Mouse (Mus musculus) MEL (cell line): ENCODE results near the gene Glp1r. TPM values are rescaled to one million over a fixed set of nuclear protein-coding genes. Genes with fewer than 3 reads are reported as not detected.

ENCODE experiments used
- DNase-seq: peaks from one replicate; pipeline ENCODE4 v3.0.0; 2011; ENCODE audit warnings: low read depth, low spot score
- H3K27ac ChIP-seq: 2 replicates; pipeline ENCODE4 v1.5.1; 2012; ENCODE audit warnings: low read depth, mild to moderate bottlenecking, control low read depth, low read length, moderate library complexity; ENCODE audit not compliant: control insufficient read depth
- H3K27me3 ChIP-seq, 2 experiments: fragments of 150-350 bp in 1 of 2; sonication (generic) in 1 of 2; 2 replicates each; pipeline ENCODE4 v1.6.1; 2012; ENCODE audit warnings: low read length in 2 of 2, mild to moderate bottlenecking in 2 of 2, improper control_type of control experiment in 1 of 2, moderate library complexity in 1 of 2; ENCODE audit not compliant: insufficient read depth in 2 of 2, control insufficient read depth in 1 of 2
- H3K36me3 ChIP-seq, 2 experiments: 2 replicates each; pipeline ENCODE4 v1.6.1; 2012 to 2014; ENCODE audit warnings: low read length in 2 of 2, improper control_type of control experiment in 1 of 2, inconsistent platforms in 1 of 2, mild to moderate bottlenecking in 1 of 2; ENCODE audit not compliant: insufficient read depth in 2 of 2, control insufficient read depth in 1 of 2
- H3K4me1 ChIP-seq, 2 experiments: fragments of 150-350 bp in 1 of 2; sonication (generic) in 1 of 2; 2 replicates each; pipeline ENCODE4 v1.6.1; 2012; ENCODE audit warnings: low read length in 2 of 2, improper control_type of control experiment in 1 of 2, mild to moderate bottlenecking in 1 of 2; ENCODE audit not compliant: insufficient read depth in 2 of 2, control insufficient read depth in 1 of 2
- H3K4me3 ChIP-seq, 2 experiments: fragments of 150-350 bp in 1 of 2; sonication (generic) in 1 of 2; 2 replicates each; pipeline ENCODE4 v1.5.1; 2012; ENCODE audit warnings: low read depth in 2 of 2, low read length in 2 of 2, mild to moderate bottlenecking in 2 of 2, moderate library complexity in 2 of 2, control low read depth in 1 of 2, improper control_type of control experiment in 1 of 2; ENCODE audit not compliant: control insufficient read depth in 1 of 2, insufficient read depth in 1 of 2
- H3K79me2 ChIP-seq: 2 replicates; pipeline ENCODE4 v1.6.1; 2012; ENCODE audit warnings: mild to moderate bottlenecking, low read length, moderate library complexity; ENCODE audit not compliant: control insufficient read depth, poor library complexity, insufficient read depth
- H3K9ac ChIP-seq: 2 replicates; pipeline ENCODE4 v1.6.1; 2012; ENCODE audit warnings: low read depth, mild to moderate bottlenecking, control low read depth, low read length, moderate library complexity; ENCODE audit not compliant: control insufficient read depth, poor library complexity, severe bottlenecking
- H3K9me3 ChIP-seq: fragments of 150-350 bp; sonication (generic); replicated peaks from 2 replicates; pipeline ENCODE4 v1.6.1; 2012; ENCODE audit warnings: mild to moderate bottlenecking, low read length, improper control_type of control experiment, moderate library complexity; ENCODE audit not compliant: insufficient read depth
- CHD2 ChIP-seq: IDR thresholded peaks from 2 replicates; pipeline ENCODE4 v1.6.1; 2011; ENCODE audit warnings: low read length, improper control_type of control experiment
- CTCF ChIP-seq, 3 experiments: IDR thresholded peaks in 2 of 3; conservative IDR thresholded peaks in 1 of 3; 2 replicates each; pipeline ENCODE4 v1.5.1; 2011 to 2012; ENCODE audit warnings: low read length in 3 of 3, low read depth in 2 of 3, mild to moderate bottlenecking in 2 of 3, improper control_type of control experiment in 1 of 3, inconsistent platforms in 1 of 3, mixed read lengths in 1 of 3, moderate library complexity in 1 of 3; ENCODE audit not compliant: control insufficient read depth in 1 of 3, insufficient read depth in 1 of 3, poor library complexity in 1 of 3, severe bottlenecking in 1 of 3
- ELF1 ChIP-seq: IDR thresholded peaks from 2 replicates; pipeline ENCODE4 v1.6.1; 2014; ENCODE audit warnings: low read depth, mild to moderate bottlenecking, inconsistent platforms, low read length, improper control_type of control experiment, moderate library complexity
- EP300 ChIP-seq, 2 experiments: IDR thresholded peaks; 2 replicates each; pipeline ENCODE4 v1.6.1; 2011; ENCODE audit warnings: improper control_type of control experiment in 2 of 2, low read length in 2 of 2, low read depth in 1 of 2, mild to moderate bottlenecking in 1 of 2
- ETS1 ChIP-seq: IDR thresholded peaks from 2 replicates; pipeline ENCODE4 v1.6.1; 2012; ENCODE audit warnings: low read depth, mild to moderate bottlenecking, inconsistent platforms, low read length, improper control_type of control experiment, moderate library complexity
- GABPA ChIP-seq: IDR thresholded peaks from 2 replicates; pipeline ENCODE4 v1.6.1; 2012; ENCODE audit warnings: low read depth, mild to moderate bottlenecking, inconsistent platforms, low read length, improper control_type of control experiment, moderate library complexity
- HCFC1 ChIP-seq: IDR thresholded peaks from 2 replicates; pipeline ENCODE4 v1.6.1; 2012; ENCODE audit warnings: low read depth, mild to moderate bottlenecking, inconsistent platforms, low read length, improper control_type of control experiment, moderate library complexity
- JUND ChIP-seq: IDR thresholded peaks from 2 replicates; pipeline ENCODE4 v1.6.1; 2011; ENCODE audit warnings: low read depth, mild to moderate bottlenecking, improper control_type of control experiment, low read length
- KAT2A ChIP-seq: conservative IDR thresholded peaks from 2 replicates; pipeline ENCODE4 v1.6.1; 2012; ENCODE audit warnings: low read depth, low read length, improper control_type of control experiment, inconsistent platforms
- MAX ChIP-seq: IDR thresholded peaks from 2 replicates; pipeline ENCODE4 v1.6.1; 2011; ENCODE audit warnings: low read length, improper control_type of control experiment
- MAZ ChIP-seq: IDR thresholded peaks from 2 replicates; pipeline ENCODE4 v1.6.1; 2012; ENCODE audit warnings: low read depth, mild to moderate bottlenecking, inconsistent platforms, low read length, improper control_type of control experiment
- MEF2A ChIP-seq: IDR thresholded peaks from 2 replicates; pipeline ENCODE4 v1.6.1; 2014; ENCODE audit warnings: low read depth, mild to moderate bottlenecking, inconsistent platforms, low read length, improper control_type of control experiment; ENCODE audit not compliant: poor library complexity, insufficient replicate concordance, severe bottlenecking; ENCODE audit errors: extremely low read depth
- NRF1 ChIP-seq: IDR thresholded peaks from 2 replicates; pipeline ENCODE4 v1.6.1; 2014; ENCODE audit warnings: low read depth, mild to moderate bottlenecking, inconsistent platforms, low read length, improper control_type of control experiment, moderate library complexity; ENCODE audit not compliant: poor library complexity, insufficient read depth, severe bottlenecking
- POLR2A ChIP-seq, 2 experiments: IDR thresholded peaks; 2 replicates each; pipeline ENCODE4 v1.6.1; 2011 to 2012; ENCODE audit warnings: low read length in 2 of 2, mild to moderate bottlenecking in 2 of 2, control low read depth in 1 of 2, improper control_type of control experiment in 1 of 2, low read depth in 1 of 2, moderate library complexity in 1 of 2; ENCODE audit not compliant: control insufficient read depth in 1 of 2, insufficient read depth in 1 of 2, poor library complexity in 1 of 2
- POLR2AphosphoS2 ChIP-seq: IDR thresholded peaks from 2 replicates; pipeline ENCODE4 v1.6.1; 2011; ENCODE audit warnings: low read length, improper control_type of control experiment
- POLR2AphosphoS5 ChIP-seq: IDR thresholded peaks from 2 replicates; pipeline ENCODE4 v1.6.1; 2012; ENCODE audit warnings: low read depth, borderline replicate concordance, mild to moderate bottlenecking, inconsistent platforms, low read length, moderate library complexity, mixed read lengths
- RAD21 ChIP-seq: IDR thresholded peaks from 2 replicates; pipeline ENCODE4 v1.6.1; 2011; ENCODE audit warnings: mild to moderate bottlenecking, low read depth, low read length, improper control_type of control experiment
- SMC3 ChIP-seq: IDR thresholded peaks from 2 replicates; pipeline ENCODE4 v1.6.1; 2011; ENCODE audit warnings: low read depth, low read length, improper control_type of control experiment
- TCF12 ChIP-seq: IDR thresholded peaks from 2 replicates; pipeline ENCODE4 v1.6.1; 2014; ENCODE audit warnings: low read depth, mild to moderate bottlenecking, inconsistent platforms, low read length, improper control_type of control experiment, moderate library complexity
- USF2 ChIP-seq, 2 experiments: IDR thresholded peaks; 2 replicates each; pipeline ENCODE4 v1.6.1; 2011 to 2012; ENCODE audit warnings: improper control_type of control experiment in 2 of 2, low read length in 2 of 2, borderline replicate concordance in 1 of 2, inconsistent platforms in 1 of 2, low read depth in 1 of 2, mild to moderate bottlenecking in 1 of 2; ENCODE audit not compliant: insufficient read depth in 1 of 2
- ZC3H11A ChIP-seq: IDR thresholded peaks from 2 replicates; pipeline ENCODE4 v1.6.1; 2012; ENCODE audit warnings: low read depth, mild to moderate bottlenecking, inconsistent platforms, low read length, improper control_type of control experiment
- ZKSCAN1 ChIP-seq: IDR thresholded peaks from 2 replicates; pipeline ENCODE4 v1.6.1; 2012; ENCODE audit warnings: low read depth, mild to moderate bottlenecking, inconsistent platforms, low read length, improper control_type of control experiment, moderate library complexity
- polyA plus RNA-seq, 2 experiments: library from polyadenylated mRNA; stranded (reverse) in 1 of 2; unstranded in 1 of 2; fragments of >175 nt in 1 of 2; fragments of >200 nt in 1 of 2; gene quantifications; 2 replicates each; pipeline versions ENCODE4 v1.2.1 to v1.2.4; 2012; ENCODE audit warnings: low replicate concordance in 2 of 2, low read depth in 1 of 2; ENCODE audit not compliant: insufficient read length in 2 of 2, insufficient read depth in 1 of 2, missing spikeins in 1 of 2
- total RNA-seq: library from RNA; depleted of rRNA; stranded (reverse); fragments of 300-350 nt; gene quantifications from 2 replicates; pipeline ENCODE4 v1.2.3, GENCODE M21; 2012

Gene Glp1r
- total and polyA plus RNA-seq, 3 experiments: 0.04 TPM; not detected in 1

- H3K27ac ChIP-seq: no peak overlapping the region
- no peak overlapping the region for H3K4me3 ChIP-seq
- H3K36me3 ChIP-seq: no peaks in the 10 kb centered on the region
- H3K79me2 ChIP-seq: no peaks in the 10 kb centered on the region
- H3K27me3 ChIP-seq: no peaks in the 10 kb centered on the region
- no peak for DNase-seq
- no peak for TF ChIP-seq POLR2AphosphoS5
- no peak for TF ChIP-seq ETS1
- TF ChIP-seq MAX: no peak
- TF ChIP-seq POLR2AphosphoS2: no peak
- TF ChIP-seq HCFC1: no peak
- no peak for TF ChIP-seq NRF1
- H3K9me3 ChIP-seq: no peaks in the 10 kb centered on the region
- H3K4me1 ChIP-seq: no peaks in the 10 kb centered on the region
- H3K9ac ChIP-seq: no peak overlapping the region
Measured at GRCm38 (mm10) chr17:30904096-30904495, 2.5 kb downstream of the Glp1r start.

GRCm38 (mm10) chr17:30907577-30907976, 6.0 kb downstream of the Glp1r start:
- H3K4me1 ChIP-seq: no peaks in the 10 kb centered on the region
- no peak overlapping the region for H3K27ac ChIP-seq
- H3K9me3 ChIP-seq: no peaks in the 10 kb centered on the region
- TF ChIP-seq RAD21: no peak
- TF ChIP-seq POLR2AphosphoS2: no peak
- H3K9ac ChIP-seq: no peak overlapping the region
- no peak for DNase-seq
- no peaks in the 10 kb centered on the region for H3K36me3 ChIP-seq
- H3K79me2 ChIP-seq: no peaks in the 10 kb centered on the region
- no peaks in the 10 kb centered on the region for H3K27me3 ChIP-seq
- H3K4me3 ChIP-seq: no peak overlapping the region

DNA sequence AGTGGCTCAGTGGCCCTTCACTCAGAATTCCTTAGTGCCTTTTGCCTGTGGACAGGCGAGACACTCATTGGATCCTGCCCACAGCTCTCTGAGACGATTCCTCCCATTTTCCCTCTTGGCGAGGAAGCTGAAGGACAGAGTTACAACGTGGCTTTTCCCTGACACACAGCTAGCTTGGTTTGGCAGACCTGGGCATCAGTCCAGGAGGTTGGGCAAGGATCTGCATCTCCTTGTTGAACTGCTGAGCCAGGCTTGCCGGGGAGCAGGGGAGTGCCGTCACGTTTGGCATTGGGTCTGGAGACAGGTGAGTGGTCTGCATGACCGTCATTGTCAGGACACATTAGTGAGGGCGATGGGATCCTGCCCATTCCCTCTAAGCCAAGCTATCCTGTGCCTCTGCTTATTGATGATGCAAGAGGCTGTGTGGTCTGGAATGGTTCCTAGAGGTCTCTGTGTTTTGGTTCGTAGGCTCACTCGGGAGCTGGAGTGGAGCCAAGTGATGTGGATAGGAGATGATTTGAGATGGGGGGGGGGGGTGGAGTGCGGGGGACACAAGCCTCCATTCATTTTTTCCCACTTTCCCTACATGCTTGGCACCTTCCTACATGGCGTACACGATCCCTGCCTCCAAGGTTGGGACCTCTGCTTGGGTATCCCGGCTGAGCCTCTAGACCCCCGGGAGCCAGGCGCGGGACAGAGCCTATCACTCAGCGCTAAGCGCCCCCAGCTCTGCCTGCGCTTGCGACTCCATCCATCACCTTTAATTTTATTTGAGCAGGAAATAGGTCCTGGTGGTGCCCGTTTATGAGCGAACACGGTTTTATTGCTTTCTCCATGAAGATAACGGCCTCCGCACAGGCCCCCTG, 9.5 kb downstream of the Glp1r start:
- TF ChIP-seq MAZ (no peak), ZC3H11A (no peak), POLR2A (IDR thresholded peaks at IDR 0.05; ENCODE audit: control insufficient read depth in 1 of 2, insufficient read depth in 1 of 2, low read depth in 1 of 2, low read length in 2 of 2, poor library complexity in 1 of 2) (no peak), RAD21 (no peak), JUND (no peak), ZKSCAN1 (no peak), USF2 (IDR thresholded peaks at IDR 0.05; ENCODE audit: borderline replicate concordance in 1 of 2, insufficient read depth in 1 of 2, low read depth in 1 of 2, low read length in 2 of 2) (no peak), MEF2A (no peak), KAT2A (no peak), SMC3 (no peak), ELF1 (no peak), CTCF (IDR thresholded peaks at IDR 0.05 in 2 of 3, conservative IDR thresholded peaks at IDR 0.05 in 1 of 3; ENCODE audit: control insufficient read depth in 1 of 3, insufficient read depth in 1 of 3, low read depth in 2 of 3, low read length in 3 of 3, poor library complexity in 1 of 3, severe bottlenecking in 1 of 3) (no peak), POLR2AphosphoS5 (no peak), NRF1 (no peak), TCF12 (no peak), GABPA (no peak), CHD2 (no peak), EP300 (IDR thresholded peaks at IDR 0.05; ENCODE audit: low read depth in 1 of 2, low read length in 2 of 2) (no peak)
- Histone ChIP-seq H3K9me3 (no peaks in the 10 kb centered on the region), H3K27me3 (no peaks in the 10 kb centered on the region), H3K4me3 (no peak overlapping the region), H3K4me1 (no peaks in the 10 kb centered on the region), H3K36me3 (no peaks in the 10 kb centered on the region), H3K27ac (no peak overlapping the region), H3K79me2 (no peaks in the 10 kb centered on the region), H3K9ac (no peak overlapping the region)
- no peak for DNase-seq
